Mouse (Mus musculus) kidney, postnatal 0 days (tissue): ENCODE results near the gene Dus2. TPM values are rescaled to one million over a fixed set of nuclear protein-coding genes. Genes with fewer than 3 reads are reported as not detected.
"Not testable (repeated sequence)": the region's sequence is repeated elsewhere in the genome, so short reads cannot be mapped to it uniquely, and the experiment has no call there.

Source experiments
- ATAC-seq: fragments of 200-750 bp; cut with Nextera tagmentation; replicated peaks from 2 replicates; pipeline ENCODE4 v1.8.0; 2017; ENCODE audit warnings: low read depth, moderate number of reproducible peaks, moderate TSS enrichment, moderate library complexity; ENCODE audit not compliant: low FRiP score
- DNase-seq: peaks from one replicate; pipeline ENCODE4 v3.0.0-alpha.2; 2016; ENCODE audit warnings: low spot score
- H3K27ac ChIP-seq: fragments of 300-500 bp; sonication (generic); 2 replicates; pipeline ENCODE4 v1.5.1; 2014; ENCODE audit warnings: mild to moderate bottlenecking
- H3K27me3 ChIP-seq: fragments of 300-500 bp; sonication (generic); 2 replicates; pipeline ENCODE4 v1.6.1; 2014; ENCODE audit warnings: low read length, mixed read lengths; ENCODE audit not compliant: insufficient read depth
- H3K36me3 ChIP-seq: fragments of 300-500 bp; sonication (generic); 2 replicates; pipeline ENCODE4 v1.6.1; 2014; ENCODE audit warnings: low read length, mixed read lengths; ENCODE audit not compliant: insufficient read depth
- H3K4me1 ChIP-seq: fragments of 300-500 bp; sonication (generic); replicated peaks from 2 replicates; pipeline ENCODE4 v1.6.1; 2014; ENCODE audit warnings: antibody characterized with exemption, low read length, mixed read lengths; ENCODE audit not compliant: insufficient read depth
- H3K4me2 ChIP-seq: fragments of 300-500 bp; sonication (generic); 2 replicates; pipeline ENCODE4 v1.6.1; 2014; ENCODE audit warnings: mild to moderate bottlenecking, low read length, moderate library complexity, mixed read lengths
- H3K4me3 ChIP-seq: fragments of 300-500 bp; sonication (generic); replicated peaks from 2 replicates; pipeline ENCODE4 v1.5.1; 2014; ENCODE audit warnings: low read depth, low read length
- H3K9ac ChIP-seq: fragments of 300-500 bp; sonication (generic); 2 replicates; pipeline ENCODE4 v1.6.1; 2014; ENCODE audit warnings: low read depth, low read length
- H3K9me3 ChIP-seq: fragments of 300-500 bp; sonication (generic); replicated peaks from 2 replicates; pipeline ENCODE4 v1.6.1; 2016; ENCODE audit warnings: low read length, inconsistent platforms, mixed read lengths
- CTCF ChIP-seq: IDR thresholded peaks from 2 replicates; pipeline ENCODE4 v1.5.1; 2016; ENCODE audit warnings: antibody characterized with exemption, low read depth, mild to moderate bottlenecking, moderate library complexity
- WGBS: fragments of 180-500 bp; shearing (Covaris S2); extraction: QIAGEN DNeasy Blood & Tissue Kit; methylation state at CpG from one replicate; pipeline ENCODE4 v1.1.7; 2014; 5-methylcytosine and 5-hydroxymethylcytosine counted together
- polyA plus RNA-seq: library from polyadenylated mRNA; unstranded; fragments of >200 nt; fragmentation: Nextera tagmentation; extraction: Ambion mirVana; gene quantifications from 2 replicates; pipeline ENCODE4 v1.2.1, GENCODE M21; 2015

The Dus2 gene
- polyA plus RNA-seq, 1 experiment from 2014 or later, result 11.7 TPM

DNA sequence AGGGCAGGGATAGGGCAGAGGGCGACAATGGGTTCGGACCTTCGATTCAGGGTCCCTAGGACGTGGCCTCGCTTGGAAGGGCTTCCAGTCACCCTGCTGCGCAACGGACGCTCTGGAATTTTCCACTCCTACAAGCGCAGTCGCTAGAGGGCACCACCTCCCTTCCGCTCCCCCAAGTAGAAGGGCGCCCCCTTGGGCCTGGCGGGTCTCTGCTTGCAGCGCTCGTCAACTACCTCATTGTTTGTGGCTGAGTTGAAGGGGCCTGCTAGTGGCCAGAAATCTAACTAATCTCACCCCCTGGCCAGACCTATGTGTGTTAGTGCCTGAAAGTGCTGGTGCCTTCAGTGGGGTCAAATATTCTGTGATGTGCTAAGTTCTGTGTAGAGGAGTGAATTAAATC lies 11.8 kb upstream of the Dus2 start, which contains the start of gene Dpep3:
TSS of gene Dpep3 (minus strand) at position 105 of the 400 bp plus-strand sequence.
- Histone ChIP-seq H3K27me3 (no peaks in the 10 kb centered on the region), H3K9me3 (no peaks in the 10 kb centered on the region), H3K4me2 (no peak within 1 kb of the TSS), H3K4me3 (no peak within 1 kb of the TSS), H3K4me1 (no peaks in the 10 kb centered on the region), H3K27ac (no peak within 1 kb of the TSS), H3K9ac (no peak within 1 kb of the TSS), H3K36me3 (no peaks in the 10 kb centered on the region)
- DNase-seq, result no peak
- WGBS, result 92% methylated on average over 15 of the region's 15 CpGs
- ATAC-seq, result no peak
- no peak for TF ChIP-seq CTCF

DNA sequence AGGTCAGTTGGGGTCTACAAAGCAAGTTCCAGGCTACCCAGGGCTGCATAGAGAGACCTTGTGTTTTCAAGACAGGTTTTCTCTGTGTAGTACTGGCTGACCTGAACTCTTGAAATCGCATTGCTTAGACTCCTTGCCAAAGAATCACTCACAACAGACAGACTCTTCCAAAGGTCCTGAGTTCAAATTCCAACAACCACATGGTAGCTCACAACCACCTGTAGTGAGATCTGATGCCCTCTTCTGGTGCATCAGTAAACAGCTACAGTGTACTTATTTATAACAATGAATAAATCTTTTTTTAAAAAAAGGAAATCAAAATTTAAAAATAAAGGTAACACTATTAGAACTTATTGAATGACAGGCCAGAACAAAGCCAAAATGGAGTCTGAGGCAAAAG lies 10.0 kb upstream of the Dus2 start:
- Histone ChIP-seq H3K9me3 (no peaks in the 10 kb centered on the region), H3K36me3 (no peaks in the 10 kb centered on the region), H3K9ac (no peak overlapping the region), H3K4me2 (no peak overlapping the region), H3K27ac (no peak overlapping the region), H3K4me1 (no peaks in the 10 kb centered on the region), H3K4me3 (no peak overlapping the region), H3K27me3 (no peaks in the 10 kb centered on the region)
- WGBS, result 91% methylated on average over 1 of the region's 1 CpGs
- ATAC-seq, result no peak
- peak; percentile 21; the same call in 1 of the 2 replicates for TF ChIP-seq CTCF
- no peak for DNase-seq

DNA sequence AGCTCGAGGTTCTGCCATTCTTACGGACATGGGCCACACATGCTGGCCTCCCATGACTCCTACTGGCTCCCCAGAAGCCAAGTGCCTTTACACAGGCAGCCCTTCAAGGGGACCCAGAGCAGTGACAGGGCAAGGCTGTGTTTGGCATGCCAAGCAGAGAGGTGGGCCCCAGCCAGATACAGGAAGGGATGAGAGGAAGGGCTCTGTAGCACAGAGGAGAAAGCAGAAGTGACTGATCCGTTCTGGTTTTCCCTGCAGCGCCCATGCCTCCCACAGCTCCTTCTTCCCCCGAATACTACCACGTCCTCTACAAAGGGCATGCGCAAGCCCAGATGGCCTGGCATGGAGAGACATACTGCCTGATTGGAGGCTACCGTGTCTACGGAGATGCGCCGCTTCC lies 7.7 kb upstream of the Dus2 start:
- ATAC-seq, result not testable (repeated sequence)

DNA sequence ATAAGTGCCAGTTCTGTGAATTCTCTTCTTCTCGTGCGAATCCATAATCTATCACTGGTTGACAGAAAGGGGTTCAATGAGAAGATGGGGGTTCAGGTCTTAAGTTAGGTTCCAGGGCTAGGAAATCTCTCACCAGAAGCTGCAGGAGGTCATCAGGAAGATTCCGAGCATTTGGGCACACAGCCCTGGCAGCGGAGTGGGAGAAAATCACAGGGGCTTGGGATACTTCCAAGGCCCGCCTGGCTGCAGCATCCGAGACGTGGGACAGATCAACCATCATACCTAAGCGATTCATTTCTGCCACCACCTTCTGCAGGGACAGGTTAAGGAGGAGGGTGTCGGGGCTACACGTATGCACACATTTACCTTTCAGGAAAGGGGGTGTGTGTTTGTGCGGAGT lies 2.6 kb upstream of the Dus2 start:
- Histone ChIP-seq H3K27ac (no peak overlapping the region), H3K36me3 (no peaks in the 10 kb centered on the region), H3K4me1 (0 out of 2 replicates have a peak, but pooled peaks cover 3% of the 10 kb centered on the region), H3K9me3 (no peaks in the 10 kb centered on the region), H3K27me3 (no peaks in the 10 kb centered on the region), H3K4me3 (no peak overlapping the region), H3K4me2 (no peak overlapping the region), H3K9ac (no peak overlapping the region)
- WGBS, result 87% methylated on average over 11 of the region's 11 CpGs
- ATAC-seq, result no peak
- no peak for DNase-seq
- no peak for TF ChIP-seq CTCF

More for the DNA sequence above, 7.7 kb upstream of the Dus2 start:
- H3K36me3 ChIP-seq, H3K9me3 ChIP-seq, DNase-seq, H3K27me3 ChIP-seq, H3K27ac ChIP-seq, H3K4me3 ChIP-seq, H3K9ac ChIP-seq, H3K4me2 ChIP-seq, H3K4me1 ChIP-seq: not testable (repeated sequence)
- WGBS, result 75% methylated on average over 11 of the region's 11 CpGs

DNA sequence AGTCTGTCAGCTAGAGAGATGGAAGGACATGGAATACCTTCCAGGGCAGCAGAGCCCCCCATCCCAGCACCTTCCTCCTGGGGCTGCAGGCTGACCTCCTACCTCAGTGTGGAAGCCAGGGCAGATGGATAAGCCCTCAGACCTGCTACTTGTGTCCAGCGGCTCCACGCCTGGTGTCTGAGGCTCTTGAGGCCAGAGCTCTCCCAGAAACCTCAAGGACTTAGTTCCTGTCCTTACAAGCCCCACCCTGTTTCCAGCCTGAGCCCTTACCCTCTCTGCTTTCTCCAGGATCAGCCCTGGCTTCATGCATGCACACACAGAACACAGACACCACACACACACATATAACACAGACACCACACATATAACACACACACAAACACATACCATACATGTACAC lies 409 bp downstream of the Dus2 start:
- H3K9me3 ChIP-seq, result no peaks in the 10 kb centered on the region
- ATAC-seq, result no peak
- no peak for TF ChIP-seq CTCF
- no peak overlapping the region for H3K4me2 ChIP-seq
- H3K27me3 ChIP-seq, result no peaks in the 10 kb centered on the region
- H3K4me1 ChIP-seq, result 0 out of 2 replicates have a peak, but pooled peaks cover 3% of the 10 kb centered on the region
- H3K9ac ChIP-seq, result no peak overlapping the region
- H3K27ac ChIP-seq, result no peak overlapping the region
- no peak overlapping the region for H3K4me3 ChIP-seq
- no peak for DNase-seq
- no peaks in the 10 kb centered on the region for H3K36me3 ChIP-seq
- 74% methylated on average over 2 of the region's 2 CpGs for WGBS

DNA sequence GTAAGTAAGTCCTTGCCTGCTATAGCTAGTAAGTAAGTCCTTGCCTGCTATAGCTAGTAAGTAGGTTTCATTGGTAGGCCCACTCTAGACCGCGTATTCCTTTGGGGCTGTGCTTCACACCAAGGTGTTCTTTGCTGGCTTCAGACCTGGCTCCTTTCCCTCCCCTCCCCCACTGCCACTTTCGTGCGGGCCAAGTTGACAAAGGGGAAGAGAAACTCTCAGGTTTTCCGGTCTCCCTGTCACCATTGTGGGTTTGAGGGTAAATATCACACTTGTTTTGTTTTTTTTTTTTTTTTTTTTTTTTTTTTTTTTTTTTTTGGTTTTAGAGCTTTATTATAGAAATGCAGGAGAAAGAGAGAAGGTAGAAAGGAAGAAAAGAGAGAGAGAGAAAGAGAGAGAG lies 1.4 kb downstream of the Dus2 start:
- Histone ChIP-seq H3K27me3 (no peaks in the 10 kb centered on the region), H3K9ac (no peak overlapping the region), H3K4me3 (no peak overlapping the region), H3K9me3 (no peaks in the 10 kb centered on the region), H3K4me1 (0 out of 2 replicates have a peak, but pooled peaks cover 3% of the 10 kb centered on the region), H3K27ac (no peak overlapping the region), H3K4me2 (no peak overlapping the region), H3K36me3 (no peaks in the 10 kb centered on the region)
- WGBS, result 65% methylated on average over 5 of the region's 5 CpGs
- TF ChIP-seq CTCF, result no peak
- DNase-seq (no peak), ATAC-seq (no peak)

DNA sequence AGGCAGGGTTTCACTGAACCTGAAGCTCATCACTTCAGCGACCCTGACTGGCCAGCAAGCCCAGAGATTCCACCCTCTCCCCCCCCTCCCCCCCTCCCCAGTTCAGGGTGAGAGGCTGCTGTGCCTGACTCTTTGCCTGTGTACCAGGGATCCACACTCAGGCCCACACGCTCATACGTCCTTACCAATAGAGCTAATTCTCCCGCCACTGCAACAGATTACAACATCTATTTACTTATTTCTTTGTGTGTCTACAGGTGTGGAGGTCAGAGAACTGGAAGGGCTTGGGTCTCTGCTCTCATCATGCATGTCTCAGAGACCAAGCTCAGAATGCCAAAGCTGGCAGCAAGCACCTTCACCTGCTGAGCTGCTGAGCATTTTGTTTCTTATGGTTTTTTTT lies 2.1 kb downstream of the Dus2 start:
- Histone ChIP-seq H3K9ac (no peak overlapping the region), H3K4me1 (0 out of 2 replicates have a peak, but pooled peaks cover 3% of the 10 kb centered on the region), H3K27ac (no peak overlapping the region), H3K4me2 (no peak overlapping the region), H3K27me3 (no peaks in the 10 kb centered on the region), H3K36me3 (no peaks in the 10 kb centered on the region), H3K9me3 (no peaks in the 10 kb centered on the region), H3K4me3 (no peak overlapping the region)
- no peak for TF ChIP-seq CTCF
- no peak for ATAC-seq
- no peak for DNase-seq
- 68% methylated on average over 4 of the region's 4 CpGs for WGBS
